Mouse (Mus musculus) left cerebral cortex, adult 2 months (tissue): ENCODE results near the gene Nudcd3. TPM values are rescaled to one million over a fixed set of nuclear protein-coding genes. Genes with fewer than 3 reads are reported as not detected.

Experiments
- DNase-seq, 2 experiments: peaks; one replicate each; pipeline ENCODE4 v3.0.0; 2021 to 2022; ENCODE audit warnings: low spot score in 2 of 2, mixed read lengths in 1 of 2; ENCODE audit errors: extremely low spot score in 1 of 2
- H3K27ac ChIP-seq: fragments of 200-600 bp; 2 replicates; pipeline ENCODE4 v1.8.1; 2022
- H3K4me3 ChIP-seq: fragments of 200-600 bp; 2 replicates; pipeline ENCODE4 v1.8.1; 2022
- CTCF ChIP-seq: fragments of 200-600 bp; IDR thresholded peaks from 2 replicates; pipeline ENCODE4 v1.8.1; 2022; ENCODE audit warnings: antibody characterized with exemption, mild to moderate bottlenecking, moderate library complexity
- intact Hi-C: fragments of 180-260 bp; cut with DNase I; formaldehyde crosslinking; loops from one replicate; pipeline ENCODE4 v1.15.1; 2025
- long read RNA-seq, 2 experiments: library from polyadenylated mRNA; stranded (forward); transcript quantifications; one replicate each; pipeline ENCODE4 v2.0.0; 2021; ENCODE audit warnings: borderline mapping rate in 2 of 2
- total RNA-seq, 2 experiments: library from RNA; stranded (reverse); gene quantifications; 2 replicates each; pipeline ENCODE4 v1.2.3; 2021

The Nudcd3 gene
- total RNA-seq, result 100 to 1,000 TPM; 120 to 125 TPM
- long read RNA-seq, experiment 1, transcript Nudcd3-201 (6 exons, 3,927 nt), result major isoform, 231 of 274 reads
- long read RNA-seq, experiment 1, partial matches to known transcripts, result 10 of 274 reads
- long read RNA-seq, experiment 1, other reads (novel, unspliced or antisense), result 33 of 274 reads
- long read RNA-seq, experiment 2, transcript Nudcd3-201 (6 exons, 3,927 nt), result major isoform, 173 of 208 reads
- long read RNA-seq, experiment 2, partial matches to known transcripts, result 22 of 208 reads
- long read RNA-seq, experiment 2, other reads (novel, unspliced or antisense), result 12 of 208 reads

DNA sequence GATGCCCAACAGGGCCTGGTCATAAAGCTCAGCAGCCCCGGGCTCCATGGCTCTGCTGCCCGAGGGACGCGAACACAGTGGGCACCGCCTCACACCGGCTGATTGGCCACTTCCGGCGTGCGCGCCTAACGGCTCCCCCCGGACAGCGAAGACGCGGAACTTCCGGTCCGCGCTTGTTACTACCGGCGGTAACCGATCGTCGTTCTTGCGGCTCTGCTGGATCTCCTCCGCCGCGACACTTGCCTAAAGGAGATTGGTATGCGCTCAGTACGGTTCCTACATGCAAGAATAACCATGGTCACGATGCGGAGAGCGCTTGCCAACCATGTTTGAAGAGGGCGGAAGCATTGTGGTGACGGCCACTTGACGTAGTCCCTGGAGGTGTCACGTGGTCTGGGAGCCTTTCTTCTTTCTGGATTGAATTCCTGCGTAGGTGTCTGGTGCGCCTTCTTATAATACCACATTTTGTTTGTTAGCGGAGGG is at the start of gene Nudcd3:
Gene Nudcd3 (minus strand): TSS at position 329 of the 483 bp plus-strand sequence.
- peak within 1 kb of the TSS; percentile 99 for H3K4me3 ChIP-seq
- intact Hi-C loops, result loop anchor here (2.0 kb wide), 1 partner anchor 67 kb away; the partner anchor contains the start of gene Ddx56
- peak within 1 kb of the TSS; percentile 100 for H3K27ac ChIP-seq
- no peak for TF ChIP-seq CTCF
- peak; percentile 87 to 88 for DNase-seq

DNA sequence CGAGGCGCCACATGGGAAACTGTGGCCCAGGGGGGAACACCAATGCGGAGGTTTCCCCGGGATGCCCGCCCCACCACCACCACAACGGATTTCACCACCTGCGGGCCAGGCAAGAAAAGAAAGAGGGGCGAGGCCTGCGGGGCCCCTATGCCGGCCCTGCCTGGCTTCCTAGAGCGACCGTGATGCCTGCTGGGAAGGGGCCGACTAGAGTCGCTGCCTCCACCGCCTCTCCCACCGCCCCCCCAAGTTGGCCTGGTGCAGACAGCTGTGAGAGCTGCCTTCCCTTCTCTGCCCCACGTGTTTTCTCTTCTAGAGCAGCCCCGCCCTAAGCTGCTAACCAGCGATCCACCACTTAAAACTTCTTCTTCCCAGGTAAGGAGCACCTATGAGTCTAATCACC is 44.5 kb upstream of the Nudcd3 start:
- H3K27ac ChIP-seq, result no peak overlapping the region
- intact Hi-C loops, result no loop called here
- TF ChIP-seq CTCF, result no peak
- no peak for DNase-seq
- no peak overlapping the region for H3K4me3 ChIP-seq

DNA sequence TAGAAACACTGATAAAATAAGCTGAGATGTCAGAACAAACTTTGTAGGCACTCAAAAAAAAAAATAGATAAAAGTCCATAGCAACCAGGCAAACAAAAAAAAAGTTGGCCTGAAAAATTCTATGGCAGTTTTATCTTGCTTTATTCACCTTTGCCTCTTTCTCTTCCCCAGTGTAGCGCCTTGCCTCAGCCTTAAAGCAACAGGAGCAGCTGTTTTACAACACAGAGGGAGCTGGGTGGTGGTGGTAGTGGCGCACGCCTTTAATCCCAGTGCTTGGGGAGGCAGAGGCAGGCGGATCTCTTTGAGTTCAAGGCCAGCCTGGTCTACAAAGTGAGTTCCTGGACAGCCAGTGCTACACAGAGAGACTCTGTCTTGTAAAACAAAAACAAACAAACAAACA is 32.8 kb upstream of the Nudcd3 start:
- H3K27ac ChIP-seq, result no peak overlapping the region
- no peak for DNase-seq
- intact Hi-C loops, result loop anchor here (10.0 kb wide), 1 partner anchor 408 kb away; no protein-coding TSS in a partner anchor
- no peak overlapping the region for H3K4me3 ChIP-seq
- no peak for TF ChIP-seq CTCF

DNA sequence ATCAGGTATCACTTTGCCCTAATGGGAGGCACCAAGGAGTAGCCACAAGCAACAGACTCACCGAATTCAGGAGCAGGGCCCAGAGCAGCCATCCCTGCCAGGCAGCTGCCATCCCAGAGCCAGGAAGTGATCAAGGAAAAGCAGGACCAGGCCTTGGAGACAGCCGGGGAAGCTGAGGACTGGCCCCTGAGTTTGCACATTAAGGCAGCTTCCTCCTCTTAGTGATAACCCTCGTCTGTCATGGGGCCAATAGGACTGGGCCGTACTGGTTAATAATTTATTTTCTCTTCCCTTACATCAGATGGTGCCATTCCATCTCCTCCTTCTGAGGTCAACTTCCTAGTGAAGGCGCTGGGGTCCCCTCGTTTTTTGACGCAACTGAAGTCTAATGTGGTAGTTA is 29.8 kb upstream of the Nudcd3 start, which contains the start of gene Npc1l1:
Gene Npc1l1 (minus strand): TSS at position 132 of the 400 bp plus-strand sequence.
- TF ChIP-seq CTCF, result no peak
- intact Hi-C loops, result loop anchor here (10.0 kb wide), 1 partner anchor 405 kb away; no protein-coding TSS in a partner anchor
- DNase-seq, result no peak
- H3K4me3 ChIP-seq, result no peak within 1 kb of the TSS
- no peak within 1 kb of the TSS for H3K27ac ChIP-seq

DNA sequence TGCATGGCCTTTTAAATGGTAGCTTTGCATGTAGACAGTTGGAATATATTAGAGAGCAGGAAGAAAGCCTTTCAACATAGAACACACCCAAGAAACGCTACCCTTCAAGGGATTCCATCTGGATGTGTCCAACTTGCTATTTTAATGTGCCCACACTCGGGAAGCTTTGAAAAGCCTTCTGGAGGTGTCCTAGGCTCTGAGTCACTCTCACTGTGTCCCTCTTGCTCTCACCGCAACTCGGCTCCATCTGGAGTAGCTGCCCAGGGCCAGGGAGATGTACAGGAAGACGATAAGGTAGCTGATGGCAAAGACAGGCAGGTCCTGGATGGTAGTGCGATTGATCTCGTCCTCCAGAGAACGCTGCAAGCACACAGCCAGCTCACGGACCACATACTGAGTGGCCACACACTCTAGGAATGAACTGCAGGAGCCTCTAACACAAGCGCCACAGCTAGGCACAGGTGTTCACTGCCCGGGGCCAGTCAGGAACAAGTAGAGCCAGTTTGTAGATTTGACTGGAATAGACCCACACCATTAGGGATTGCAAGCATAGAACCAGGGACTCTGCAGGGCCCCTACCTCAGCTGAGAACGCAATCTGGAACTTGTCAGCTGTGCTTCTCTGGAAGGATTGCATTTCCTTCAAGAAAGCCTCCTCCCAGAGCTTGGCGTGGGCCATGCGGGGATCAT is 24.5 kb upstream of the Nudcd3 start:
- H3K27ac ChIP-seq, result peak overlapping the region; percentile 57
- intact Hi-C loops, result no loop called here
- DNase-seq, result peak; percentile 25 to 47
- no peak for TF ChIP-seq CTCF
- H3K4me3 ChIP-seq, result no peak overlapping the region

DNA sequence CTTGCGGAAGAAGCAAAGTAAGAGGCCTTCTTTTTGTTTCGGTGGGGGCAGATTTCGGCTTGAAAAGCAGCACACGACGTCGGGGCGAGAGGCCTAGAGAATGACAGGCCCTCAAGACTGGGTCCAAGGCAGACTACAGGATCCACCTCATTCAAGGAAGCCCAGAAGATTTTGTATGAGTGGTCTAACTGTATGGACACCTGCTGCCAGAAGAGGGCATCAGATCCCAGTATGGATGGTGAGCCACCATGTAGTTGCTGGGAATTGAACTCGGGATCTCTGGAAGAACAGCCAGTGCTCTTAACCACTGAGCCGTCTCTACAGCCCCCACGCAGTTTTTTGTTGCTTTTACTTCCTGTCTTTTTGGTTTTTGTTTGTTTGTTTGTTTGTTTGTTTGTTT is 22.0 kb upstream of the Nudcd3 start:
- Histone ChIP-seq H3K4me3 (no peak overlapping the region), H3K27ac (no peak overlapping the region)
- TF ChIP-seq CTCF, result no peak; the same call in 1 of the 2 replicates
- DNase-seq, result no peak
- intact Hi-C loops, result no loop called here

DNA sequence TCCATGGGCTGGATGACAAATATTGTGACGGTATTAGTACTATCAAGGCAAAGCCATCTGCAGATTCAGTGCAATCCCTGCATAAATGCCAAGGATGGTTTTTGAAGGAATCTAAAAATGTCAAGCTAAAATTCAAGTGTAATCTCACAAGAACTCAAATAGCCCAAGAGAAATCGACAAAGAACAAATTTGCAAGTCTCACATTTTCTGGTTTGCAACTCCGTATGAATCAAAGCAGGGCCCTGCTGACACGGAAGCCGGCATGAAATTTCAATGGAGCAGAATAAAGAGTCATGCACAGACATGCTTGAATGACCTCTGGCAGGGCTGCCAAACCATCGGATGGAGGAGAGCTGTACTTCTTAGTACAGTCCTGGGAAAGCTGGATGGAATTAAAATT is 19.8 kb upstream of the Nudcd3 start:
- Histone ChIP-seq H3K27ac (no peak overlapping the region), H3K4me3 (no peak overlapping the region)
- TF ChIP-seq CTCF, result no peak
- intact Hi-C loops, result no loop called here
- DNase-seq, result no peak

DNA sequence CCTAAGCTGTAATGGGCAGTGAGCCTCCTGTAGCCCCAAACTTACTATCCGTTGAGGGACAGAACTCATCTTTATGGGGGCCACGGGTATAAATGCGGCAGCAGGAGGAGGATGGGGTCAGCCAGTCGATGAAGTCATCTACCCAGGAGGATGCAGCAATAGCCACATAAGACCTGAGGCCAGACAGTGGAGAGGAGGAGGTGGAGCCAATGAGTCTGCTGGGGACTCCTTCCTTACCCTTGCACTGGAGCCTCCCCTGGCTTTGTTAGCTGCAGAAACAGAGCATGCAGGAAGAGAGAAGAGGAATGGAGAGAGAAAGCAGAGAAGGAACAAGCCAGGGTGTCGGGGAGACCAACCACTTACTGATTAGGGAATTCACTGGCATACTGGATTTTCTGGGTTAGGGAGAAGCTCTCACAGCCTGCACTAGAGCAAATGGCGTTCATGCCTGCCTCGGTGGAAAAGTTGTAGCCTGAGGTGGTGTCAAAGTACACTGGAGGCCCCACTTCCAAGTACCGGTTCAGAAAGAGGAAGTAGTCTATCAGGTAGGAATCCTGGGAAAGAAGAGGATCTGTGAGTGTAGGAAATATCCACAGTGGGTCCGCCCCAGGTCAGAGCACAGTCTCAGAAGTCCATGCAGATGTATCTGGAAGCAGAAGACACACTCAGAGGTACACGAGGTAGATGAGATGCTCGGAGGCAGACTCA is 18.1 kb upstream of the Nudcd3 start:
- no peak overlapping the region for H3K27ac ChIP-seq
- TF ChIP-seq CTCF, result no peak
- intact Hi-C loops, result no loop called here

DNA sequence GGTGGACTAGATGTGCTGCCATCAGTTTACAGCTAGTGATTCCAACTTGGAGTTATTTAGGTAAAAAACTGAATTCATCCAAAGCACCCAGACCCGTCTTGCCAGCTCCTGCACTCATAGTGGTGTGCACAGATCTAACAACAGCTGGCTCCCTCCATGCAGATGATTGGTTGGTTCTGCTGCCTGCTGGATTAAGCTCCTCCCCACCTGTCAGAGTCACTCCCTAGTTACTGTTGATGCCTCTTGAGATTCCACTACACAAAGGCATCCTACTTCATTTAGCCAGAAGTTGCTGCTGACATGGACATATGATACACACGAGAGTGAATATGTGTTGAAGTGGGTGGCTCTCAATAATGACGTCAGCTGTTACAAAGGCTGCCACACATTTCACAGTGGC is 16.6 kb upstream of the Nudcd3 start:
- TF ChIP-seq CTCF, result no peak
- Histone ChIP-seq H3K27ac (no peak overlapping the region), H3K4me3 (no peak overlapping the region)
- DNase-seq, result no peak
- intact Hi-C loops, result no loop called here

More for the DNA sequence above, 18.1 kb upstream of the Nudcd3 start:
- H3K4me3 ChIP-seq, result no peak overlapping the region
- DNase-seq, result no peak

DNA sequence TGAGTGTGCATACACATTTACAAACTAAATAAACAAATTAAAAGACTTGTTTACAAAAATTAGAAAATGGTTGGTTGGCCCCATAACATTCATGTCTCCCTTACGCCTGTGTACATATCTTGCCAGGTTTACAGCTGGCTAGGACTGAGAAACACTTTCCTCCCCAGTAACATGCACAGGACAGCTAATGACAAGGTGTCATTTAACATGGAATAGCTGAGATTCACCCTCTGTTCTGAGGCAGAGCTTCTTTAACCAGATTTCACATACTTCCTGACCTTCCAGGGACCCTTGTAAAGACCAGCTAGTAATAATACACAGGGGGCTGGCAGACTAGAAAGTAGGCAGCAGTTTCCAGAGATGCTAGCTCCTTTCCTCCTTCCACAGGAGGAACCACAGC is 7.9 kb upstream of the Nudcd3 start:
- Histone ChIP-seq H3K27ac (no peak overlapping the region), H3K4me3 (no peak overlapping the region)
- no peak for DNase-seq
- intact Hi-C loops, result no loop called here
- no peak for TF ChIP-seq CTCF

DNA sequence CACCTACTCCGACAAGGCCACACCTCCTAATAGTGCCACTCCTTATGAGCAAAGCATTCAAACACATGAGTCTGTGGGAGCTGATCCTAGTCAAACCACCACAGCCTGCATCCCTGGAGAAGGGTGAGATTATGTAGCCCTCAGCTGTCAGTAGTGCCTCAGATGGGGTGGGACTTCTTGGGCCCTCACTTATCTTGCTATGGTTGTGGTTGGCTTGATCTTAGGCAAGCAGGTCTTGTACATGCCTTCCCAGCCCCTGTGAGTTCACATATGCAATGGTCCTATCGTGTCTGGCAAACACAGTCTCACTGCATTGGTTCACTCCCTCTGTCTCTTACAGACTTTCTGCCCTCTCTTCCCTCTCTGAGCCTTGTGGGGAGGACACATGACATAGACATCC is 6.9 kb upstream of the Nudcd3 start:
- Histone ChIP-seq H3K4me3 (no peak overlapping the region), H3K27ac (no peak overlapping the region)
- TF ChIP-seq CTCF, result no peak
- DNase-seq, result no peak
- intact Hi-C loops, result no loop called here

DNA sequence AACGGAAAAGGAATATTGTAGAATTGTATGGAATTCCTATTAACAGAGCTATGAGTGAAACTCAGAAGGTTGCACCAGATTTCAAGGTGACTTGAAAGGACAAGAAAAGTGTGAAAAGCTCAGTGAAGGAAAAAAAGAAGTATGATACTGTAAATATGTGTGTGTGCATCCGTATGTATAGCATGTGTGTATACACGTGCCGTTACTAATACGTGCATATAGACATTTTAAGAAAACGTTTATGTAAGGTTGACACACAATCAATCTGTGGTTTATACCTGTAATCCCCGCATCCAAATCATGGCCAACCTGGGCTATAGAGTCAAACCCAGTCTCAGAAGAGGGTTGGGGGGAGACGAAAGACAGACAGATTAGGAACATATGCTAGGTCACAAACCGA is 355 bp upstream of the Nudcd3 start:
- no peak for DNase-seq
- intact Hi-C loops, result loop anchor here (2.0 kb wide), 1 partner anchor 66 kb away; the partner anchor contains the start of gene Ddx56
- no peak for TF ChIP-seq CTCF
- peak overlapping the region; percentile 100 for H3K27ac ChIP-seq
- peak overlapping the region; percentile 99 for H3K4me3 ChIP-seq
